Mouse (Mus musculus): ENCODE results near the gene Ifi35.

- TF ChIP-seq CTCF (IDR thresholded peaks at IDR 0.05; ENCODE audit: low read depth, low read length) (no peak), POLR2A (IDR thresholded peaks at IDR 0.05; ENCODE audit: borderline replicate concordance, low read depth, low read length) (no peak)
These were observed 26.1 kb downstream of the Ifi35 start for GRCm38 (mm10) chr11:101474298-101474697.
